Mouse (Mus musculus) kidney, adult 8-10 months (tissue): Measurements from ENCODE around the gene Aqp2.

Source experiments
- DNase-seq, 2 experiments: peaks; one replicate each; pipeline ENCODE4 v3.0.0; 2022

Aqp2 gene

GRCm38 (mm10) chr15:99592177-99592576, 13.3 kb downstream of the Aqp2 start:
- no peak for DNase-seq

- DNase-seq = no peak
These were observed 14.0 kb downstream of the Aqp2 start for GRCm38 (mm10) chr15:99592877-99593276.

DNA sequence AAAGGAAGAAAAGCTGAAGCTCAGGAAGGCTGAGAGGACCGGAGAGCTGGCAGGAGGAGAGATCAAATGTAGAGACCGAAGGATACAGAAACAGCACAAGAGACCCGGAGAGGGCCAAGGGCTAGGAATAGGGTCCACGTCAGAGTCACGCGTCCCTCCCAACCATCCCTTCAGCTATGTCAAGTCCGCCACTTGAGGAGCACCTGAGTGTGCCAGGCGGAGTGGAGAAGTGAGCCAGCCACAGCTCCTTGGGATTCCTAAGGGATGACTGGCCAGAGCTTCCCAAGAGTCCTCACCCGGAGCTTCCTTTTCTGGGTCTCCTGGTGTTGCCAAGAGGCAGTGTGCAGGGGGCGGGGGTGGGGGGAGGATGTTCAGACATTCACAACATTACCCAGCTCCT, 16.1 kb downstream of the Aqp2 start:
- DNase-seq = no peak

DNA sequence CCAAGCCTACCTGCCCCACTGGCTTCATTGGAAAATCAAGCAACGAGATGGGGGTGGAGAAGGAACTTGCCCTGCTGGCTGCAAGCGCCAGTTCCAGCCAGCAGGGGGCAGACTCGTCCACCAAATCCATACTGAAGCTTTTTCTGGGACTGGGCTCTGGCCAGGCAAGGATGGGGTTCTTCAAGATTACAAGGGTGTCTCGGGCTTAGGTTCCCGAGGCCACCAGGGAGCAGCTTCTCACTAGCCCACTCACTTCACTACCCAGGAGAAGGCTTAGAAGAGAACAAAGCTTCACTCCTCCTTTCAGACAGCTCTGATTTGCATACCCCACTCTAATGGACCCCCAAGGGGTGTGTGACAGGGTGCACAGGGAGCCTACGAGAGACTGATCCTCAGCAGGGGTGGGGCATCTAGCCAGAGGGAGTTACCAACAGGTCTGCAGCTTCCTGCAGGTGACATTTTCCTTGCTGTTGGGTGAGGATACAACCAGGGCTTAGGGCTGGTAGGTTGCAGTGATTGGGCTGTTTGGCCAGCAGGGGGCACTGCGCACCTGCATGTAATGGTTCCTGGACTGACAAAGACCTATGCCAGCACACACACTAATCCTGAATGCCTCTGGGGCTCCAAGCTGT, 17.3 kb downstream of the Aqp2 start:
- DNase-seq = peak; percentile 72 to 80

- DNase-seq = no peak
These were observed 18.0 kb downstream of the Aqp2 start for GRCm38 (mm10) chr15:99596841-99597240.

- DNase-seq = no peak
These were observed 18.7 kb downstream of the Aqp2 start for GRCm38 (mm10) chr15:99597596-99597995.

- DNase-seq = no peak
These were observed 20.6 kb downstream of the Aqp2 start for GRCm38 (mm10) chr15:99599245-99600070.

DNA sequence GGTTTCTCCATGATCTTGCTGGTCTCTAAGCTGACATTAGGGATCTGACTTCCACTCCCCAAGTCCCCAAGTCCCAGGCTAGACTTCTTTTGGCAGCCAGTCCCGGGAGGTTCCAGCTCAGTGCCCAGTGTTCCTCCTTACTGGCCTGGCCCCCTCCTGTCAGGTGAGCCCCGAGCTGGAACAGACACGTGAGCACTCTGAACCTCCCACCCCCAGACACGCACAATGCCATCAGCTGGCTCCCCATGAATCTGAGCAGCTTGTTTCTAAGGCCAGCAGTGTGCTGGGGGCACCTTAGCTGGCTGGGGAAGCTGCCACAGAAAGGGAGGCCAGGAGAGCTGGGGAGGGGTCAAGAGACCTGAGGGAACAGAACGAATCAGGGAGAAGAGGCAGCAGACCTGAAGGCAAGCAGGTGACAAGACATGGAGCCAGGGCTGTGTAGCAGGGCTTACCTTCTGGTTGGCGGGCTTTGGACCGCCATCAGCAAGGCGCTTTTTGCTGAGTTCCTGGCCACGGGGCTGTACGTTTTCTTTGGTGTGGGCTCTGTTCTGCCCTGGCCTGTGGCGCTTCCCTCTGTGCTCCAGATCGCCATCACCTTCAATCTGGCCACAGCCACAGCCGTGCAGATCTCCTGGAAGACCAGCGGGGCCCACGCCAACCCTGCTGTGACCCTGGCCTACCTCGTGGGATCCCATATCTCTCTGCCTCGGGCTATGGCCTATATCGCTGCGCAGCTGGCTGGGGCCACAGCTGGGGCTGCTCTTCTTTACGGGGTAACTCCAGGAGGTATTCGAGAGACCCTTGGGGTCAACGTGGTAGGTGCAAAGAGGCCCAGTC, 22.3 kb downstream of the Aqp2 start, which contains the start of gene Aqp6:
TSS of gene Aqp6 (plus strand) at position 415 of the 837 bp plus-strand sequence.
- DNase-seq = no peak

- DNase-seq = no peak
These were observed 22.9 kb downstream of the Aqp2 start for GRCm38 (mm10) chr15:99601823-99602120.

- DNase-seq = no peak
These were observed 23.5 kb downstream of the Aqp2 start for GRCm38 (mm10) chr15:99602206-99602820.

DNA sequence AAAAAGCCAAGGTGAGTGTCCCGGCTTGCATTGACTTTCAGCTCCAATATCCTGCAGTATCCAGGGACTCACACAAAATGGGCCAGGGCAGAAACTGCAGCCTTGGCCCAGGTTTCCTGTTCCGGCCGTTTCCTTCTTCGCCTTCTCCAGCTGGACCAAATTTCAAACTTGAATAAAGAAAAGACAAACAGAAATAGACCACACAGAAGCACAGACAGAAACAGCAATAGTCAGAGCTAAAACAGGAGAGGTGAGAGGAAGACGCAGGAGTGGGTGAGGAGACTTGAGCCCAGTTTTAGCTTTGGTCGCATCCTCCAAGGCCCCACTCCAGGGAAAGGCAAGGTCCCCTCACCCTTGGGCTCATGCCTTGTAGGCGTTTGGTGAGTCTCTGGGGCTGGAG, 24.4 kb downstream of the Aqp2 start:
- no peak for DNase-seq

GRCm38 (mm10) chr15:99605595-99605994, 26.7 kb downstream of the Aqp2 start:
- no peak for DNase-seq

DNA sequence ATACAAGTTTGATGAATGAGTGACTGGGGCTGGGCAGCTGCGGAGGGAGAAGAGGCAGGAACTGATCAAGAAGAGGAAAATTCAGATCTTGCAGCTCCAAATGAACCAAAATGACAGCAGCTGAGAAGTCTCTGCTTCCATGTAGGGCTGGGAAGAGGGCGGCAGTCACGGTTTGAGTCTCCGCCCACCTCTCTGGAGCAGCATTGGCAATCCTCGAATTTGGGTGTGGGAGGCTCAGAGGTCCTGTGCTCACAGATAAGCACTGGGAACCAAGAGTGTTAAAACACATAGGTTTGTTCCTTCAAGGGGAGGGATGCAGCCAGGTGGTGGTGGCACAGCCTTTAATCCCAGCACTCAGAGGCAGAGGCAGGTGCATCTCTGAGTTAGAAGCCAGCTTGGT, 27.7 kb downstream of the Aqp2 start:
- DNase-seq = no peak

DNA sequence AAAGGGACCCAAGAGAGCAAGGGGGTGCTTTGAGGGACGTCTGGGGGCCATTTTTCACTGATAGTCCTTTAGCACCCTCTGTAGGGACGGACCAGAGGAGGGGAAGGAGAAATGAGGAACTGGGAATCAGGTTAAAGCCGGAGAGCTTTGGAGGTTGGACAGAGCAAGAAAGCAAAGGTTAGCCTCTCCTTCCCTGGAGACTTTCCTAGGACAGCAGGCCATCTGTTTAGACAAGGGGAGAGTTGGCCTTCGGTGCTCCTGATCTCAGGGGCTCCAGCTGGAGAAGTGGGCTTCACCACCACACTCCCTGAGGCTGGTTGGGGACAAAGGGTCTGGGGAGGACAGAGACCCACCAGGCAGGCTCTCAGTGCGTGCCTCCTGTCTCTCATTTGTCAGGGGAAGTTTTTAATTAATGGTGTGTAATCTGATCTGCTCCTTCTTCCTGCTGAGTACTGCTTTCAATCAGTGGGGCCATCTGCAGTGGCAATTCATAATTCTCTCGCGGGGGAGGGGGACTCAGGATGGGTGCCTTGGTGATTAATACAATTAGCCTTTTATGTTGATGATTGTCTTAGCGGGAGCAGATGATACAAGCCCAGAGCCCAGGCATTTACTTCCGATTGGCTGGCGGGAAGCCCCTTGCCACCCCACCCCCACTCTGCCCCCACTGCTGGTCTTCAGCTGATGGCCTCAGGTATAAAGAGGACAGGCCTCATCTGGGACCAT, 28.7 kb downstream of the Aqp2 start:
- no peak for DNase-seq

DNA sequence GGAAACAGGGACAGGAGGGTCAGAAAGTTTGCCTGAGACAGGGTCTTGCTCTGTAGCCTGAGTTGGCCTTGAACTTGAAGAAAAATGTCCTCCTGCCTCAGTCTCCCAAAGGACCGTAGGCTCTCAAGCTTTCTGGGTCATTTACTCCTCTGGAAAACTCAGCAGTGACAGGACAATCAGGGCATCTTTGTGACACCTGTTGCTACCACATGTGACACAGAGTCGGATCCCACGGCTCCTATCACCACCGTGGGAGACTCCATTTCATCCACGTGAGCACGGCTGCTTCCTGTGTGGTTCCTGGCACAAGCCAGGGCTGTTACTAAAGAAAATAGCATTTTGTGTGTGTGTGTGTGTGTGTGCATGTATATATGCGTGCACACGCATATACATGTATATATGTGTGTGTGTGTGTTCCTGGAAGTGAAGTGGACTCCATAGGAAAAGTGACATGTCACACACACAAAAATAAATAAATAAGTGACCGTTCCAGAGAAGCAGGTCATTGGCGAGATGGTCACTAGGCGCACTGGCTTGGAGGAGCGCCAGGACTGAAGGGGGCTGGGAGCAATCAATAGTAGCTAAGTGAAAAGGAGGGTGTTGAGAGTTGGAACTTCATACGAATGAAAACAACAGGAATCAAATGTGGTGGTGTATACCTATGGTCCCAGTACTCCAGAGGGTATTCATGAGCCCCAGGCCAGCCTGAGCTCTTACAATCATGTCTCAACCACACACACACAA, 29.7 kb downstream of the Aqp2 start:
- DNase-seq = no peak

DNA sequence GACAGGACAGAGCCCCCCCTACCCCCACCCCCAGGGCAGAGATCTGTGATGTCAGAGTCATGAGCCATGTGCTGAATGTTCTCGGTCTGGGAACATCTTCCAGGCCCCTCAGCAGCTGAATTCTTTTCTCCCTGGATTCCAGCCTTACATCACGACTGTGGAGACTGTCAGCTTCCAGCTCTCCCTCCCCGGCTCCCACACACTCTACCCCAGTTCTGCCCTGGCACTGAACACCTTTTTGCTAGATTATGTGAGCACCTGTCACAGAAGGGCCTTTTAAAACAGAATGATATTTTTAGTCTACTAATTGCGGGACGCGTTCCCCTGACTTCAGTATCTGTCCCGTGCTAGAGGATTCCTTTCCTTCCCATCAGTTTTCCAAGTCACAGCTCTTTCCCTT, 32.7 kb downstream of the Aqp2 start:
- DNase-seq = no peak

GRCm38 (mm10) chr15:99614273-99614672, 35.4 kb downstream of the Aqp2 start:
- DNase-seq = no peak

- DNase-seq = no peak
These were observed 35.9 kb downstream of the Aqp2 start for GRCm38 (mm10) chr15:99614753-99615152.

DNA sequence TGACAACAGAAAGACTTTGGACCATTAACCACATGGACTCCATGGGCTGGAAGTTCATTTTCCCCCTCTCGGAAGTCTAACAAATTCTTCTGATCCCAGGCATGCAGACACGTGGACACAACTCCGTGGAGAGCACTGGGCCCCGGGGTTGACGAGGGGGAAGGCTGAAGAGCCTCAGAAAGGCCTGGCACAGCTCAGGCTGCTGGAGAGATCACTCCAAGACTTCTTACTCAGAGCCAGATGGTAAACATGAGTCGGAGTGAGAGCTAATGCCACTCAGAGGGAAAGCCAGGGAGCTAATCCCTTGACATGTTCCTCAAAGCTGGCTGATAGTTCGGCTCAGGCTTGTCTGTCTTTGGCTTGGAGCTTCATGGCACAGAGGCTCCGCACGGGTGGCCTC, 36.4 kb downstream of the Aqp2 start:
- DNase-seq = no peak

DNA sequence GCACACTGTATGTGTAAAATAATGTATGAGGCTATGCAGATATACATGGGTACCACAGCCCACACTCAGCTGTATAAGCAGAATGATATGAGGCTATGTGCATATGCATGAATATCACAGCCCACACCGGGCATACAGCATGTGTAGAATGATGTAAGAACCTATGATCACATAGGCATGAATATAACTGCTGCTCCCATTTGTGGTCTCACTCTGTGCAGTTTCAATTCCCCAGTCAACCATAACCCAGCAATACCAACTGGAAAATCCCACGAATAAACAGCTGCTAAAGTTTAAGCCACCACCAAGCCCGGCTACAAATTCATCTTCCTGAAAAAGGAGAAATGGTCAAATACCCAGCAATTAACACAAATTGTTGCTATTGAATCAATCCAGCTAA, 39.7 kb downstream of the Aqp2 start:
- no peak for DNase-seq

DNA sequence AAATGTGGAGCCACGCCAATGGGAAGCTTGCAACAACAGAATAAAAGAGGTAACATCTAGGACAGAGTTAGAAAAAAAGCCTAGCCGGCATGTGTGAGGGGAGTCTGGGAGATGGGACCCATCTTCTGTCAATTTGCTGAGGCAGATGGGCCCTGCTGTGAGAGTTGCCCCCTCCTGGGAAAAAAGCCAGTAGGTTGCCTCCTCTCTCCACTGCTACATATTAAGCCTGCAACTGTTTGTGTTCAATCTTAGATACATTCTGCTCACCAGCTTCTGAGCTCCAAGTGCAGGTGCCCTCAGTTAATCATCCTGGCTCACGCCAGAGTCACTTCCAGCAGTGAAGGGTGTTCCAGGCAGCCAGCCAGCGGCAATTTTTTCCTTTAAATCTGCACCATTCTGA, 41.0 kb downstream of the Aqp2 start:
- DNase-seq = no peak

GRCm38 (mm10) chr15:99622063-99622462, 43.2 kb downstream of the Aqp2 start:
- no peak for DNase-seq
